Mouse (Mus musculus) thymus, postnatal 25 days (tissue): ENCODE data around the gene Batf3.
"Not testable (repeated sequence)": the region's sequence is repeated elsewhere in the genome, so short reads cannot be mapped to it uniquely, and the experiment has no call there.

Experiments
- DNase-seq: peaks from one replicate; pipeline ENCODE4 v3.0.0; 2022

Gene Batf3

GRCm38 (mm10) chr1:191135406-191135805 is 37.8 kb downstream of the Batf3 start:
- no peak for DNase-seq

GRCm38 (mm10) chr1:191138436-191138835 is 40.8 kb downstream of the Batf3 start:
- DNase-seq = no peak

- no peak for DNase-seq
These were observed 41.3 kb downstream of the Batf3 start for GRCm38 (mm10) chr1:191138874-191139495.

- no peak for DNase-seq
These were observed 43.3 kb downstream of the Batf3 start for GRCm38 (mm10) chr1:191140983-191141382.

GRCm38 (mm10) chr1:191149489-191149888 is 51.8 kb downstream of the Batf3 start:
- not testable (repeated sequence) for DNase-seq

- DNase-seq = no peak
These were observed 53.4 kb downstream of the Batf3 start for GRCm38 (mm10) chr1:191150924-191151605.

GRCm38 (mm10) chr1:191153052-191153451 is 55.4 kb downstream of the Batf3 start:
- peak; percentile 35 for DNase-seq

- no peak for DNase-seq
These were observed 56.7 kb downstream of the Batf3 start for GRCm38 (mm10) chr1:191154314-191154713.
